Mouse (Mus musculus) heart, adult 2 months (tissue): Measurements from ENCODE around the gene Glt6d1. TPM values are rescaled to one million over a fixed set of nuclear protein-coding genes. Genes with fewer than 3 reads are reported as not detected.

Experiments used
- DNase-seq, 2 experiments: peaks; one replicate each; pipeline ENCODE4 v3.0.0; 2021
- H3K27ac ChIP-seq: fragments of 200-600 bp; 2 replicates; pipeline ENCODE4 v1.8.1; 2022
- H3K27me3 ChIP-seq: fragments of 200-500 bp; 2 replicates; pipeline ENCODE4 v1.6.1; 2012; ENCODE audit warnings: mild to moderate bottlenecking, low read length, inconsistent platforms, mixed read lengths; ENCODE audit not compliant: control insufficient read depth, insufficient read depth
- H3K36me3 ChIP-seq: fragments of 200-500 bp; 2 replicates; pipeline ENCODE4 v1.6.1; 2012; ENCODE audit warnings: low read length, inconsistent platforms; ENCODE audit not compliant: control insufficient read depth, insufficient read depth
- H3K4me1 ChIP-seq: fragments of 200-500 bp; 2 replicates; pipeline ENCODE4 v1.6.1; 2011; ENCODE audit warnings: low read length; ENCODE audit not compliant: control insufficient read depth, insufficient read depth
- H3K4me3 ChIP-seq: fragments of 200-600 bp; 2 replicates; pipeline ENCODE4 v1.8.1; 2022
- H3K79me2 ChIP-seq: fragments of 200-500 bp; replicated peaks from 2 replicates; pipeline ENCODE4 v1.6.1; 2012; ENCODE audit warnings: mild to moderate bottlenecking, inconsistent platforms, low read length, moderate library complexity, mixed read lengths; ENCODE audit not compliant: control insufficient read depth, insufficient read depth
- H3K9ac ChIP-seq: fragments of 200-500 bp; 2 replicates; pipeline ENCODE4 v1.6.1; 2012; ENCODE audit warnings: low read depth, mild to moderate bottlenecking, control low read depth, inconsistent platforms, low read length, mixed read lengths
- CTCF ChIP-seq: fragments of 200-600 bp; IDR thresholded peaks from 2 replicates; pipeline ENCODE4 v1.8.1; 2022; ENCODE audit warnings: antibody characterized with exemption, mild to moderate bottlenecking, moderate library complexity
- EP300 ChIP-seq: fragments of 200-500 bp; IDR thresholded peaks from 2 replicates; pipeline ENCODE4 v1.6.1; 2011; ENCODE audit warnings: low read depth, low read length, control low read depth; ENCODE audit not compliant: insufficient read depth
- POLR2A ChIP-seq: fragments of 200-500 bp; IDR thresholded peaks from 2 replicates; pipeline ENCODE4 v1.6.1; 2011; ENCODE audit warnings: mild to moderate bottlenecking, low read depth, low read length, control low read depth; ENCODE audit not compliant: insufficient read depth
- WGBS: fragments of 180-500 bp; shearing (Covaris S2); methylation state at CpG from one replicate; pipeline ENCODE4 v1.1.7; 2018; 5-methylcytosine and 5-hydroxymethylcytosine counted together
- intact Hi-C: fragments of 180-260 bp; cut with DNase I; formaldehyde crosslinking; loops from one replicate; pipeline ENCODE4 v1.15.1; 2025
- polyA plus RNA-seq: library from polyadenylated mRNA; depleted of rRNA; stranded (reverse); fragments of >200 nt; gene quantifications from 2 replicates; pipeline ENCODE4 v1.2.3, GENCODE M21; 2012
- total RNA-seq, 2 experiments: library from RNA; stranded (reverse); gene quantifications; 2 replicates each; pipeline ENCODE4 v1.2.3; 2021

Gene Glt6d1
- total and polyA plus RNA-seq, 3 experiments: not detected

DNA sequence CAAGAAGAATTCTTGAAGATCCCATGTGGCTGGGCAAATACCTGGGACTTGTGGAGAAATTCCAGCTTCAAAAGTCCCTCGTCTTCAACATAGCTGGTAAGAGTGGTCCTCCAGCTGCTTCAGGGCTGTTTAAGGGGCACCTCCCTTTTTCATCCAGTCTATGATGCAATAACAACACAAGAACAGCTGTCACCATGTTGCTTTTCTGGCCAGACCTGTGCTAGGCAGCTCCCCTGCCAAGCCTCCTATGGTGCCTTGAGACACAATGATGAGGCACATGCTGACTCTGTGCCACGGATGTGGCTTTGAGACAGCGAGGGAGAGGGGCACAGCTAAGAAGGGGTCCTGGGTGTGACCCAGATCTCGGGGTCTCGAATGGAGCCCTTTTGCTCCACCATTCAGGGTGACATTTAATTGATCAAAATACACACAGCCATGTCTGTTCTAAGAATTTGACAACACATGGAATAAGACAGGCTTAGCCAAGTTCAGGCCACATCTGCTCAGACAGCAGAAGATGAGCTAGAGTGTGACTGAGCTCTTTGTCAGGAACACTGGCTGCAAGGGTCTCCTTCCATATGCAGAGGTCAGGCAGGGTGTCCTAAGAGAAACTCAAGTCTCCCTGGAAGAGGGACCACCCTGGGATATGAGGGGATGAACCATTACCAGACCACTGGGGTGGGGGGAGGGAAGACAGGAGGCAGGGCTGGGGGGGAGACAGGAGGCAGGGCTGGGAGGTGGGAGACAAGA lies 29.9 kb downstream of the Glt6d1 start:
- no peaks in the 10 kb centered on the region for H3K36me3 ChIP-seq
- no peak overlapping the region for H3K9ac ChIP-seq
- H3K27me3 ChIP-seq: no peaks in the 10 kb centered on the region
- 68% methylated on average over 5 of the region's 5 CpGs for WGBS
- no peak overlapping the region for H3K27ac ChIP-seq
- no peaks in the 10 kb centered on the region for H3K4me1 ChIP-seq
- H3K4me3 ChIP-seq: no peak overlapping the region
- no peaks in the 10 kb centered on the region for H3K79me2 ChIP-seq
- TF ChIP-seq POLR2A: no peak
- TF ChIP-seq CTCF: no peak
- no peak for TF ChIP-seq EP300
- DNase-seq: no peak
- intact Hi-C loops: no loop called here

DNA sequence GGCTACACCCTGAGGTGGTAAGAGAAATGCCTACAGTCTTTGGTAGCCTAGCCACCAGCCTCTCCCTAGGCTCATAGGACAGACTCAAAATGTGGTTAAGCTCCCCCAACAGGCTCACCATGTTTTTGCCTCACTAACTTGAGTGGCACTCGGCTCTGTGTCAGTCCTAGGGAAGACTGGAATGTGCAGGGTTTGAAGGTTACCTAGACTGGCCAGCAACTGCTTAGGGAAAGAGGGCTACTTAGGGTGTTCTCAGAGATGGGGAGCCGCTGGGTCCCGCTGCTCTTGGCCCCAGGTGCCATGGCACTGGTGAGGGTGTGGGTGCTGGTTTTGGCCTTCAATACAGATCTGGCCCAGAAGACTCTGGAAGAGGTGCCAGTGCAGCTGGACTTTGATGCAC lies 33.7 kb downstream of the Glt6d1 start, which contains the start of gene Gm13539:
Gene Gm13539, plus strand, starts transcription at position 301 of the 400 bp plus-strand sequence.
- no peaks in the 10 kb centered on the region for H3K4me1 ChIP-seq
- H3K36me3 ChIP-seq: no peaks in the 10 kb centered on the region
- H3K4me3 ChIP-seq: no peak within 1 kb of the TSS
- no peak within 1 kb of the TSS for H3K9ac ChIP-seq
- H3K79me2 ChIP-seq: no peaks in the 10 kb centered on the region
- H3K27me3 ChIP-seq: no peaks in the 10 kb centered on the region
- 87% methylated on average over 3 of the region's 3 CpGs for WGBS
- no peak for DNase-seq
- intact Hi-C loops: no loop called here
- H3K27ac ChIP-seq: no peak within 1 kb of the TSS
- no peak for TF ChIP-seq CTCF

DNA sequence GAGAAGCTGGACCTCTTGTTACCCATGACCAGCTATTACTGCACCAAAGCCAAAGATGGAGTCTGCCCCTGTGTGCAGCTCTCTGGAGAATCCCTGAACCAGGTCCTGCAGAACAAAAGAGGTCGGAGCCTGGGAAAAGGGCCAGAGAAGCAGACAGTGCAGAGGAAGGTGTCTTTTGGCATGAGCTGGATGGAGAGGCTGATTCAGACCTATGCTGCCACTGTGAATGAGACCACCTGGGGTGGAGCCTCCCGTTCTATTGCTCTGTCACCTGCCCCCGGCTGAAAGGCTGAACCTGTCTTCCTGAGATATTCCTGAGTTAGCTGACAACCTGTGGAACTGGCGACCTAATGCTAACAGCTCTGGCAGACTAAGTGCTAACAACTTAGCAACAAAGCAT lies 34.7 kb downstream of the Glt6d1 start:
- DNase-seq: no peak
- Histone ChIP-seq H3K9ac (no peak overlapping the region), H3K4me1 (no peaks in the 10 kb centered on the region), H3K27ac (no peak overlapping the region), H3K27me3 (no peaks in the 10 kb centered on the region), H3K79me2 (no peaks in the 10 kb centered on the region), H3K4me3 (no peak overlapping the region), H3K36me3 (no peaks in the 10 kb centered on the region)
- WGBS: 70% methylated on average over 4 of the region's 4 CpGs
- TF ChIP-seq CTCF (no peak), EP300 (no peak)
- intact Hi-C loops: no loop called here

DNA sequence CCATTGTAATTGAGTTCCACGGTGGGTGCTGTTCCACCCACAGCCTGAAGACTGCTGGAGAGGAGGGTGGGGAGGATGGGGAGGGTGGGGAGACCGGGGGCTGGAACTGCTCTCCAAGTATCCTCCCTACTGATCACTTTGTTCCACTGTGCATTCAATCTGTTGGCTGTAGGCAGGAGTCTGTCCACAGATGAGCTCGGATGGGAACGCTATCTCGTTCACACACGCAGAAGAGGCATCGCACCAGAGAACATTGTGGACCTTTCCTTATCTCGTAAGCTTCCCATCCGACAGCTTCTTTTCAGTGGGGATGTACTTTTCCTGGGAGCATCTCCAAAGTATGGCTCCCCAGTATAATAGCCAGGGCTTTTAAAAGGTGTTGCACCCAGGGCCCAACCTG lies 36.6 kb downstream of the Glt6d1 start:
- Histone ChIP-seq H3K27ac (no peak overlapping the region), H3K27me3 (no peaks in the 10 kb centered on the region), H3K36me3 (no peaks in the 10 kb centered on the region), H3K9ac (no peak overlapping the region), H3K4me3 (no peak overlapping the region), H3K4me1 (no peaks in the 10 kb centered on the region), H3K79me2 (no peaks in the 10 kb centered on the region)
- no peak for DNase-seq
- TF ChIP-seq EP300 (no peak), CTCF (no peak), POLR2A (no peak)
- WGBS: 69% methylated on average over 9 of the region's 9 CpGs
- intact Hi-C loops: no loop called here

DNA sequence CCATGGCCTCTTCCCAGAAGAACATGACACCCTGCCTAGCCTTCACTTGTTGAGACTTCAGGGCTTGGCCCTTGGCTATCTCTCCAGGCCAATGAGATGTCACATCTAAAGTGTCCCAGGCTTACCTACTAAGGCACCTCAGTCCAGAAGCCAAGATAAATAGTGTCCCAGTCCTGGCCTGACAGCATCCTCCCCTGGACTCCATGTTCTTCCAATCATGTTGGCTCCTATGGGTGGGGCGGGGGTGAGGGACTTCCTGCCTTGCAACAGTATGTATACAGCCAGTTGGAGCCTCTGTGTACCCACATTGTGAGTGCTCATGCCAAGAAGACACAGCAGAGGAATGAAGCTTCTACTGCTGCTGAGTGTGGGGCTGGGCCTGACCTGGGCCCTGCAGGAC lies 38.9 kb downstream of the Glt6d1 start, which contains the start of gene Lcn11:
Gene Lcn11, plus strand, starts transcription at position 301 of the 400 bp plus-strand sequence.
- intact Hi-C loops: no loop called here
- Histone ChIP-seq H3K4me1 (no peaks in the 10 kb centered on the region), H3K9ac (no peak within 1 kb of the TSS), H3K79me2 (no peaks in the 10 kb centered on the region), H3K4me3 (no peak within 1 kb of the TSS), H3K36me3 (no peaks in the 10 kb centered on the region), H3K27ac (no peak within 1 kb of the TSS), H3K27me3 (no peaks in the 10 kb centered on the region)
- DNase-seq: no peak
- 83% methylated on average over 1 of the region's 1 CpGs for whole genome bisulfite sequencing
- no peak for TF ChIP-seq POLR2A
- TF ChIP-seq CTCF: no peak
- TF ChIP-seq EP300: no peak

DNA sequence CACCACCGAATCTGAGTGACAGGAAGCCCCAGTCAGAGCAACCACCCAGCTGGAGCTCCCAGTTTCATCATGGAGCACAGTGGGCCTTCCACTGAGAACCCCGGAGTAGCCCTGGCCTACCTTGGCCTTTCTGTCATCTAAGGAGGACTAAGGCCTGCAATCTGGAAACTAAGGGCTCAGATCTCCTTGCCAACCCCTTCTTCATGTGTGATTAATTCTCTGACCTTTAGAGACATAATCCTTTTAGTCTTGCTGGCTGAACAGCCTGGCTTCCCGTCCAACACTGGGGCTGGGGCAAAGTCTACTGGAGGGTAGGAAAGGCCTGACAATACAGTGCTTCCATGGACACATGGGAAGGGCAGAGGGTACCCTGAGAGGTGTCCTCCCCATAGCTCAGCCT lies 39.7 kb downstream of the Glt6d1 start:
- intact Hi-C loops: no loop called here
- WGBS: 73% methylated on average over 3 of the region's 3 CpGs
- TF ChIP-seq CTCF (no peak), POLR2A (no peak), EP300 (no peak)
- Histone ChIP-seq H3K27me3 (no peaks in the 10 kb centered on the region), H3K79me2 (no peaks in the 10 kb centered on the region), H3K9ac (no peak overlapping the region), H3K36me3 (no peaks in the 10 kb centered on the region), H3K27ac (no peak overlapping the region), H3K4me3 (no peak overlapping the region), H3K4me1 (no peaks in the 10 kb centered on the region)
- DNase-seq: no peak
